Mouse (Mus musculus): Measurements from ENCODE around the gene Otop2.

- TF ChIP-seq CTCF (IDR thresholded peaks at IDR 0.05; ENCODE audit: borderline replicate concordance, insufficient read depth, low read depth, low read length) (no peak), POLR2A (IDR thresholded peaks at IDR 0.05; ENCODE audit: borderline replicate concordance, insufficient read depth, low read length) (no peak)
Measured at GRCm38 (mm10) chr11:115290919-115291318, 16.0 kb upstream of the Otop2 start.

All from cerebellum, adult 2 months (tissue).